Mouse (Mus musculus) testis, adult 2 months (tissue): ENCODE measurements at regions not wholly inside any gene's neighbourhood (a gene's known extent, or its start where the extent isn't known, plus 50 kb on each side); places are given as distances from the start of the nearest gene placed in this dataset.

ENCODE experiments used
- CTCF ChIP-seq: fragments of 200-500 bp; IDR thresholded peaks from 2 replicates; pipeline ENCODE4 v1.5.1; 2012; ENCODE audit warnings: low read depth, mild to moderate bottlenecking, inconsistent platforms, low read length, moderate library complexity; ENCODE audit not compliant: control insufficient read depth, insufficient read depth, insufficient replicate concordance
- POLR2A ChIP-seq: fragments of 200-500 bp; IDR thresholded peaks from 2 replicates; pipeline ENCODE4 v1.6.1; 2012; ENCODE audit warnings: low read depth, mild to moderate bottlenecking, inconsistent platforms, low read length, moderate library complexity; ENCODE audit not compliant: control insufficient read depth

DNA sequence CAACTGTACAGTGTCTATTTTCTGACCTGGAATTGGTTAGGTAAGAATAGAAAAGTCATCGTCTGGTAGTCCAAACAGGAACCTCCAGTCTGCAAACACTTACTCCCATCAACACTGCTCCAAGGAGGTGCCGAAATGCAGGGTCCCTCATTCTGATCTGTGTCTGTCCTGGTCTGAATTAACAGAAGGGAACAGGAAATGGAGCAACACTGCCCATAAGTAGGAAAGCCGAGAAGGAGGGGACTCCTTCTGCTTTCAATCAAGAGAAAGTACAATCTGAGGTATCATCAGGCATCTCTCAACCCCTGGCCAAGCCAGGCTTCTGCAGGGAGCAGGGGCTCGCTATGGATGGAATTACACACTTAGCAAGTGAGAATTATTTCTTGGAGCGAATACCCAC lies 562.4 kb upstream of the 2610301B20Rik start:
- no peak for TF ChIP-seq CTCF
- TF ChIP-seq POLR2A = no peak
